Mouse (Mus musculus): ENCODE data around the gene Plekha7. TPM values are rescaled to one million over a fixed set of nuclear protein-coding genes. Genes with fewer than 3 reads are reported as not detected.
A peak's percentile ranks its signal among the peaks of the same experiment; 100 is the strongest.

Plekha7 gene
- polyA plus RNA-seq, 1 experiment, result 24.4 TPM

DNA sequence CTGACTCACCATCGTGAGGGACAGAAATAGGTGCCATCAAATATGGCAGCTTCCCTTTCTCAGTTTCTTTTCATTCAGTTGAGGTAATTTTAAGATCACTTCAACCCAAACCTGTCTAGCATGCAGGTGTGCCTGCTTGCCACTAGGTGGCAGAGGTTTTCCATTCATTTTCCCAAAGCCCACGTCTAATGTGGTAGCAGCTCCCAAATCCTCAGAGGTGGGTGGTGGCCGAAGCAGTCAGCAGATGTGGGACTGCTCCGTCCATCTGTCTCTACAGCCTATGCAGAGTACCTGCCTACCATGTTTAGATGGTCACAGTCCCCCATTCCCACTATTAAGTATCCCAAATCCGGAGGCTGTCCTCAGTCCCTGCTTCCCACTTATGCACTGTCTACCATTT is 146.6 kb downstream of the Plekha7 start:
- no peak overlapping the region for H3K4me3 ChIP-seq (ENCODE audit: control insufficient read depth, insufficient read depth, low read length)
- no peaks in the 10 kb centered on the region for H3K36me3 ChIP-seq (ENCODE audit: control insufficient read depth, insufficient read depth, low read length)
- H3K4me1 ChIP-seq (replicated peaks; ENCODE audit: control insufficient read depth, insufficient read depth, low read length), result no peaks in the 10 kb centered on the region
- H3K27me3 ChIP-seq (ENCODE audit: control insufficient read depth, insufficient read depth, low read length), result no peaks in the 10 kb centered on the region
- 47% methylated on average over 5 of the region's 5 CpGs for WGBS
- DNase-seq, result peak; percentile 26
- H3K27ac ChIP-seq (ENCODE audit: control insufficient read depth, insufficient read depth, low read length), result no peak overlapping the region
- TF ChIP-seq POLR2A (IDR thresholded peaks at IDR 0.05; ENCODE audit: control insufficient read depth, extremely low read depth, insufficient read depth, low read length, poor library complexity), result no peak
- peak; percentile 40; the same call in 1 of the 2 replicates for TF ChIP-seq CTCF (IDR thresholded peaks at IDR 0.05; ENCODE audit: borderline replicate concordance, control insufficient read depth, extremely low read depth, insufficient read depth, low read length, poor library complexity)

DNA sequence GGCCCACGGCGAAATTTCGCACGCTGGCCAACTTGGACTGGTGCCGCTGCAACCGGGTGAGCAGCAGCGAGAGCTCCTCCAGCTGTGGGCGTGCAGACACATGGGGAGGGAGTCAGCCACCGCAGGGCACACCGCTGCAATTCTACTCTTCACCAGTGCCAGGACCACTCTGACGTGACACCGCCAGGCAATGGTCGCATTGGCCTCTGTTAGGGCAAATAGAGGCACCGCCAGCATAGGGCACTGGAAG is 151.4 kb downstream of the Plekha7 start:
- Histone ChIP-seq H3K4me1 (replicated peaks; ENCODE audit: control insufficient read depth, insufficient read depth, low read length) (no peaks in the 10 kb centered on the region), H3K36me3 (ENCODE audit: control insufficient read depth, insufficient read depth, low read length) (no peaks in the 10 kb centered on the region), H3K27ac (ENCODE audit: control insufficient read depth, insufficient read depth, low read length) (no peak overlapping the region), H3K27me3 (ENCODE audit: control insufficient read depth, insufficient read depth, low read length) (no peaks in the 10 kb centered on the region), H3K4me3 (ENCODE audit: control insufficient read depth, insufficient read depth, low read length) (no peak overlapping the region)
- no peak for DNase-seq
- WGBS, result 97% methylated on average over 14 of the region's 14 CpGs
- no peak for TF ChIP-seq CTCF (IDR thresholded peaks at IDR 0.05; ENCODE audit: borderline replicate concordance, control insufficient read depth, extremely low read depth, insufficient read depth, low read length, poor library complexity)
- TF ChIP-seq POLR2A (IDR thresholded peaks at IDR 0.05; ENCODE audit: control insufficient read depth, extremely low read depth, insufficient read depth, low read length, poor library complexity), result no peak

DNA sequence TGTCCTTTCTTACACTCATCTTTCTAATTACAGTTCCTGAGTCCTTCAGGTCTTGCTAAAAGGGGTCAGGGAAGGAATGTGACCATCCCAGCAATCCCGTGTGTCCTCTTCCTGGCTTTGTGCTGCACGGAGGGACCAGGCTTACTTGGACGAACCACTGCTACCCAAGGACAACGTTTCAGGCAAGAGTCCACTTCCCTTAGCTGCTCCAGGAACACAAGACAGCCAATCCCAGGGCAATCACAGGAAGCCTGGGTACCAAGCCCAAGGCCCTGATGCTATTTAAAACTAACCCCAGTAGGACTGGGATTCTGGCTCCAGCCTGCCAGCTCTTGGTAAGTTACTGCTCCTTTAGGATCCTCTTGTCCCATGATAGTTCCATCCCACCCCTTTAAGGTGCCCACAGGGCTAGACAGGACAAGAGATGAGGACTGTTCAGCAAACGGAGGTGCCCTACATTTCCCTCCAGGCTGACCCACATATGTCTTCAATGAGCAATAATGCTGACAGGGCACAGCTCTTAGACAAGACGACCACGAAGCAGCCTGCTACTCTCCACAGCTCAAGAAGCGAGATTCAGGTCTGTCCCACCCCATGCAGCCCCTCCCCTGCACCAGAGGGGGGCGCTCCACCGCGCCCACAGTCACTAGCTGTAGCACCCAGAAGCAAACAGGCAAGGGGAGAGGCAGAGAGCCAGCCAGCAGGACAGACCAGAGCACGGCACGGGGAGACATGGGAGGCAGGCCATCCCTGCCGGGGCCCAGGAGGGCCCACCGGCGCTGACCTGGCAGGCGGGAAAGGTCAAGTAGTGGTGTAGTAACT is 151.9 kb downstream of the Plekha7 start:
- Histone ChIP-seq H3K4me3 (ENCODE audit: control insufficient read depth, insufficient read depth, low read length) (no peak overlapping the region), H3K4me1 (replicated peaks; ENCODE audit: control insufficient read depth, insufficient read depth, low read length) (no peaks in the 10 kb centered on the region), H3K27ac (ENCODE audit: control insufficient read depth, insufficient read depth, low read length) (no peak overlapping the region), H3K36me3 (ENCODE audit: control insufficient read depth, insufficient read depth, low read length) (no peaks in the 10 kb centered on the region), H3K27me3 (ENCODE audit: control insufficient read depth, insufficient read depth, low read length) (no peaks in the 10 kb centered on the region)
- DNase-seq, result no peak
- TF ChIP-seq POLR2A (IDR thresholded peaks at IDR 0.05; ENCODE audit: control insufficient read depth, extremely low read depth, insufficient read depth, low read length, poor library complexity), result no peak
- TF ChIP-seq CTCF (IDR thresholded peaks at IDR 0.05; ENCODE audit: borderline replicate concordance, control insufficient read depth, extremely low read depth, insufficient read depth, low read length, poor library complexity), result no peak
- 91% methylated on average over 17 of the region's 17 CpGs for WGBS

DNA sequence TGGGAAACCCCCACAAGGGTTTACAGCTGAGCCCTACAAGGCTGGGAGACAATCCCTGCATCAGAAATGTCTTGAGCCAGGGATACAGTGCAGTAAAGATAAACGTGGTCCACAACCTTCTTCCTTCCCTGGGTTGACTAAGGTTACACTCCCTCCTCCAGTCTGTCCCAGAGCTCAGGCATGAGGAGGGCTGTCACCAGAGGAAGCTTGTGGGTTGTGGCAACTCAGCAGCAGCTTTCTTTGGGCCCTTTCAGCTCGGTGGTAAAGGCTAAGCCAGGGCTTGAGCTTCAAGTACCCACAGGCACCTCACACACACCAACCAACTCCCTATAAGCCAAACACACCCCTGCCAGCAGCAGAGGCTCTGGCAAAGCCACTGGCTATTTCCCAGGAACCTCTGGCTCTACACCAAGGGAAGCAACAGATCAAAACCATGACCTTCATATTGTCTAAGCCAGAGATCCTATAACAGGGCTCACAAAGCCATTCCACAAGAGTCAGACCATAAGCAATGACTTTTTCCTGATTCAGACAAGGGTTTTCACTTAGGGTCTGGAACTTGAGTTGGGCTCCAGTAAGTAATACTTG is 154.3 kb downstream of the Plekha7 start:
- no peak overlapping the region for H3K27ac ChIP-seq (ENCODE audit: control insufficient read depth, insufficient read depth, low read length)
- H3K4me1 ChIP-seq (replicated peaks; ENCODE audit: control insufficient read depth, insufficient read depth, low read length), result no peaks in the 10 kb centered on the region
- no peaks in the 10 kb centered on the region for H3K36me3 ChIP-seq (ENCODE audit: control insufficient read depth, insufficient read depth, low read length)
- no peak overlapping the region for H3K4me3 ChIP-seq (ENCODE audit: control insufficient read depth, insufficient read depth, low read length)
- H3K27me3 ChIP-seq (ENCODE audit: control insufficient read depth, insufficient read depth, low read length), result no peaks in the 10 kb centered on the region
- TF ChIP-seq CTCF (IDR thresholded peaks at IDR 0.05; ENCODE audit: borderline replicate concordance, control insufficient read depth, extremely low read depth, insufficient read depth, low read length, poor library complexity) (no peak), POLR2A (IDR thresholded peaks at IDR 0.05; ENCODE audit: control insufficient read depth, extremely low read depth, insufficient read depth, low read length, poor library complexity) (no peak)
- no peak for DNase-seq
- 8% methylated on average over 2 of the region's 2 CpGs for WGBS

DNA sequence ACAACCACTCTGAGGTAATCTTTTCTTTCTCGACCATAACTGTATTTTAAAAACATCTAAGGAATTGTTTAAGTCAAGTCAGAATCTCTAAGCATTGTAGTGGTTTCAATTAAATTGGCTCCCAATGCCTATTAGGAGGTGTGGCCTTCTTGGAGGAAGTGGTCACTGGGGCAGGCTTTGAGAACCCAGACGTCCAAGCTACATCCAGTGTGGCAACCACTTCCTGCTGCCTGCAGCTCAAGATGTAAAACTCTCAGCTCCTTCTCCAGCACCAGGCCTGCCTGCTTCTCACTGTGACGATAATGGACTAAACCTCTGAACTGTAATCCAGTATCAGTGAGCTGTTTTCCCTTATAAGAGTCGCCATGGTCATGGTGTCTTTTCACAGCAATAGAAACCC is 158.6 kb downstream of the Plekha7 start:
- no peak for TF ChIP-seq CTCF (IDR thresholded peaks at IDR 0.05; ENCODE audit: borderline replicate concordance, control insufficient read depth, extremely low read depth, insufficient read depth, low read length, poor library complexity)
- no peak for TF ChIP-seq POLR2A (IDR thresholded peaks at IDR 0.05; ENCODE audit: control insufficient read depth, extremely low read depth, insufficient read depth, low read length, poor library complexity)
- Histone ChIP-seq H3K36me3 (ENCODE audit: control insufficient read depth, insufficient read depth, low read length) (no peaks in the 10 kb centered on the region), H3K4me3 (ENCODE audit: control insufficient read depth, insufficient read depth, low read length) (no peak overlapping the region), H3K27ac (ENCODE audit: control insufficient read depth, insufficient read depth, low read length) (no peak overlapping the region), H3K4me1 (replicated peaks; ENCODE audit: control insufficient read depth, insufficient read depth, low read length) (no peaks in the 10 kb centered on the region), H3K27me3 (ENCODE audit: control insufficient read depth, insufficient read depth, low read length) (no peaks in the 10 kb centered on the region)
- DNase-seq, result no peak
- WGBS, result 46% methylated on average over 4 of the region's 4 CpGs

DNA sequence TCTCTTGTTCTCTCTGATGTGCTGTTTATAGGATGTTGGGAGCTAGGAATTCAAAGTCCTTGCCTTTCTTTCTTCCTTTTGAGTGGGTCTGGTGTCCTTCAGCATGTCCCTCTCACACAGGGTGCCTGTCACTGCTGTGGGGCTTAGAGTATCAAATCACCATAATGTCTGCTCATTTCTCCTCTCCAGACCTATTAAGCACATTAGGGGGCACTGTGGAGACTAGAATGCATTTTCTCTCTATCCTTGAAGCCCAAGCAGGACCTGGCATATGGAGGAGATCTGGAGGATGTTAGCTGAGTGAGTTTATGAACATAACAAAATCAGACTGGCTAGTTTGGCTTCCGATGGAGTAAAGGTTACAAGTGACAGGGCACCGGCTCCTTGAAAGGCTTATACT is 161.1 kb downstream of the Plekha7 start:
- WGBS, result 98% methylated on average over 2 of the region's 2 CpGs
- Histone ChIP-seq H3K4me3 (ENCODE audit: control insufficient read depth, insufficient read depth, low read length) (no peak overlapping the region), H3K4me1 (replicated peaks; ENCODE audit: control insufficient read depth, insufficient read depth, low read length) (no peaks in the 10 kb centered on the region), H3K27ac (ENCODE audit: control insufficient read depth, insufficient read depth, low read length) (no peak overlapping the region), H3K27me3 (ENCODE audit: control insufficient read depth, insufficient read depth, low read length) (no peaks in the 10 kb centered on the region), H3K36me3 (ENCODE audit: control insufficient read depth, insufficient read depth, low read length) (no peaks in the 10 kb centered on the region)
- TF ChIP-seq CTCF (IDR thresholded peaks at IDR 0.05; ENCODE audit: borderline replicate concordance, control insufficient read depth, extremely low read depth, insufficient read depth, low read length, poor library complexity) (no peak), POLR2A (IDR thresholded peaks at IDR 0.05; ENCODE audit: control insufficient read depth, extremely low read depth, insufficient read depth, low read length, poor library complexity) (no peak)
- DNase-seq, result no peak

All from thymus, adult 2 months (tissue).